Mouse (Mus musculus) megakaryocyte, adult 5-6 weeks (primary cell): ENCODE data around the gene Ptprk. TPM values are rescaled to one million over a fixed set of nuclear protein-coding genes. Genes with fewer than 3 reads are reported as not detected.

ENCODE experiments used
- ATAC-seq: 2 replicates; pipeline ENCODE4 v1.8.0; 2016; ENCODE audit warnings: mild to moderate bottlenecking, inconsistent platforms; ENCODE audit not compliant: poor library complexity, severe bottlenecking
- total RNA-seq, 2 experiments: library from RNA; stranded (forward) in 1 of 2; stranded (reverse) in 1 of 2; fragments of 153-499, 151-499 nt in 1 of 2; fragments of 221-1000, 200-1000 nt in 1 of 2; gene quantifications; 2 replicates each; pipeline versions ENCODE4 v1.2.3 to v1.2.4; 2015 to 2017

The Ptprk gene
- total RNA-seq, 2 experiments from 2014 or later: not detected

- ATAC-seq: no peak
Measured at GRCm38 (mm10) chr10:28618002-28618401, 543.4 kb downstream of the Ptprk start.

DNA sequence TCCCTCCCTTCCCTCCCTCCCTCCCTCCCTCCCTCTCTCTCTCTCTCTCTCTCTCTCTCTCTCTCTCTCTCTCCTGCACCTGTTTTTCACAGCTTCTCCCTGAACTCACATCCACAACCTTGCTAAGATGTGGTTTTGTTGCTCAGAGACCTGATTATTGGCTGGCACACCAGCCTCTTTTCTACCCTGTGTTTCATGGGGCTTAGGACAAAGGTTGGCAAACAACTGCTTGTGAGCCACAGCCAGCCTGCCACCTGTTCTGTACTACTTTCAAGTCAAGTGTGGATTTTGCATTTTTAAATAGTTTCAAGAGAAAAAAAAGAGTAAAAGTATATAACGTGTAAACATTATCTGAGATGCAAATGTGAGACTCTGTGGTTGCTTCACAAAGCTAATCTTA, 544.8 kb downstream of the Ptprk start:
- no peak for ATAC-seq

GRCm38 (mm10) chr10:28636096-28636495, 561.5 kb downstream of the Ptprk start:
- no peak for ATAC-seq

DNA sequence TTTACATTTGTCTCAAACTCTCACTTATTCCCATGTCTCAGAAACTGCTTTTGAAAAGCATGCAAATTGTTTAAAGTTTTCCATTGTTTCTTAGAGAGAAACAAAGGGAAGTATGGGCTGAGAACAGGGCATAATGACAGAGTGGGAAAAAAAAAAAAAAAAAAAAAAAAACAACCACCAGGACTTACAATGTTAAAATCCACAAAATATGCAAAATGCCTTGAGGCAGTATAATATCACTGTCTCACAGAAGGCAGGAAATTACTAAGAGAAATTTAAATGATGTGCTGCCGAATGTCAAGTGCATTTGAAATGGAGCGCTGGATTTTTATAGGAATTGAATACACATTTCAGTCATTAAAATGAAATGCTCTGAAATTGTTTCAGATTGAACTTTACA, 567.3 kb downstream of the Ptprk start:
- no peak for ATAC-seq
